Mouse (Mus musculus) left cerebral cortex, adult 11 months (tissue): Measurements from ENCODE around the gene Zfand3.
A peak's percentile ranks its signal among the peaks of the same experiment; 100 is the strongest.

Experiments used
- DNase-seq: peaks from one replicate; pipeline ENCODE4 v3.0.0; 2022; ENCODE audit warnings: low spot score

Gene Zfand3

DNA sequence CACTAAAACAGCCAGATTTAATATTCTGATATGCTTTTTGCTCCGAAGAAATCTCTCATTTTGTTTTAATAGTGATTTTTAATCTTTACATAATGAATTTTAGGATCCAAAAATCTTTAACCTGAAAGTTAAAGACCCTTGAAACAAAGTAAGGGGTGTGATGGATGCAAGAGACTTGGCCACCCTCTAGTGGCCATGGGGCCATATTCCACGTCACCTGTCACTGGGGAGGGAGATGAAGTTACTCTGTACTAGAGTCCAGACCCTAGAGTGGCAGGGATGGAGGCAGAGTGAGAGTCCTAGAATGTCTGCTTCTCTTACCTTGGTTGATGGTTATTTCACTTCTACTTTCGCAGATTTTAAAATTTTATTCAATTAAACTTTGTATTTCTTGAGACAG lies 100.8 kb downstream of the Zfand3 start:
- no peak for DNase-seq

DNA sequence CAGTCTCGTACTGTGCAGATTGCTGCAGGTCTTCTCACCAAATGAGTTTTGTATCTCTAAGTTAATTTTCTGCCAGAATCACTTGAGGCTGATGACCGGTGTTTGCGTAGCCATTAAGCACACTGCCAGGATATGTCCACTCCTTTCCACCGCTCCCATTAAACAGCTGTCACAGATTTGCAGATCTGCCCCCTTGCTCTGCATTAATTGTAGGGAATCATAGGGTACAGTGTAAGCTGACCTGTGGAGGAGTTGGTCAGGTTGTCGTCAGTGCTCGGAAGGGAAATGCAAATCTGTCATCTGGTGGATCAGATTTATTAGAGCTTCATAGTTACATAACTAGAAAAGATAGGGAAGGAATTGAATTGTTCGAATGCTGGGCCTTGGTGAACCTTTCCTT lies 106.1 kb downstream of the Zfand3 start:
- DNase-seq, result no peak

- DNase-seq, result no peak
Measured at GRCm38 (mm10) chr17:30111556-30111955, 107.0 kb downstream of the Zfand3 start.

DNA sequence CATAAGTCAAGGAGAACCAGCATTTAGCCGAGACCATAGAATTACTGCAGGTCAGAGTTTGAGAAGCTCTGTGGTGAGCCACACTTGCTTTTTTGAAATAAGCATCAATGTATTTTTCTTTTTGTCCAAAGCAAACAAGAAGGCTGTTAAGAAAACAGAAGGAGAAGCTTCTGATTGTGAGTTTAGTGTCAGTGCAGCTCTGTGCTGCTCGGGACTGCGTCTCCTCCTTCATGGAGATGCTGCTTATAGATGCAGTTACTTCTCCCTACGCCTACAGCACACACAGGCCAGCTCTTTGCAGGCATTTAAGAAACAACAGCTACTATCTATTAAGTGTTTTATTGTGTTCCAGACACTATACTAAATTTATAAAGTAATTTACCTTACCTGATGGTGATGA lies 107.5 kb downstream of the Zfand3 start:
- DNase-seq, result no peak

- no peak for DNase-seq
Measured at GRCm38 (mm10) chr17:30112555-30113305, 108.2 kb downstream of the Zfand3 start.

GRCm38 (mm10) chr17:30114761-30115160 lies 110.2 kb downstream of the Zfand3 start:
- DNase-seq, result no peak

DNA sequence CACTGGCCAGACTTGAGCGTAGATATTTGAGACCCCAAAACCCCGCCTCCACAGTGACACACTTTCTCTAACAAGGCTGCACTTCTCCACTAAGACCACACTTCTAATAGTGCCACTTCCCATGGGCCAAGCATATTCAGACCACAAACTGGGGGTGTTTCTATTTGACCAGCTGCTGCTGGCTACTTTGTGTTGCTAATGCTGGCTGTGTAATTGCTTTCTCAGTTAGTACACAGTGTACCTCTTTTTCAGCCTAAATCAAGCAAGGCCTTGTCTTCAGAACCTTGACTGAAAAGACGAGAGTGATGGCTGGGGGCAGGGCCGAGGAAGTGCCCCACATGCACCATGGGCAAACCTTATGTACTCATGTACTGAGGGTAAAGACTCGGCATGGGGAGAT lies 111.7 kb downstream of the Zfand3 start:
- peak; percentile 42 for DNase-seq

GRCm38 (mm10) chr17:30118036-30118435 lies 113.5 kb downstream of the Zfand3 start:
- no peak for DNase-seq

DNA sequence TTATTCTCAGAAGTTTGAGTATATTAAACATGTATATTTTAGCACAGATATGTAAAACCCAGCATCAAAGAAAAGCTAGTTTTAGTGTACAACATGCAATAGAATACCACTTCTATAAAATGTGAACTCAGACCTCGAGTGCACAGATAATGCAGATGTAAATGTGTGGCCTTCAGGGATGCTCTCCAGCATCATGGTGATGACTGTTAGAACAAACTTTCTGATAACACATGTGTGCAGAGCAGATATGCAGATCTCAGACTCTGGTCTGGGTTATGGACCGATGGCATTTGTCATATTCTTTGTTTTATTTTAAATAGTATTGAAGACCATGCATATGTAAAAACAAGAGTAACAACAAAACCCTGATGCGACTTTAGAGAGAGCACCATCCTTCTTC lies 117.7 kb downstream of the Zfand3 start:
- no peak for DNase-seq

- no peak for DNase-seq
Measured at GRCm38 (mm10) chr17:30128456-30128855, 123.9 kb downstream of the Zfand3 start.

- DNase-seq, result no peak
Measured at GRCm38 (mm10) chr17:30129220-30129619, 124.7 kb downstream of the Zfand3 start.

- DNase-seq, result no peak
Measured at GRCm38 (mm10) chr17:30130326-30130725, 125.8 kb downstream of the Zfand3 start.

DNA sequence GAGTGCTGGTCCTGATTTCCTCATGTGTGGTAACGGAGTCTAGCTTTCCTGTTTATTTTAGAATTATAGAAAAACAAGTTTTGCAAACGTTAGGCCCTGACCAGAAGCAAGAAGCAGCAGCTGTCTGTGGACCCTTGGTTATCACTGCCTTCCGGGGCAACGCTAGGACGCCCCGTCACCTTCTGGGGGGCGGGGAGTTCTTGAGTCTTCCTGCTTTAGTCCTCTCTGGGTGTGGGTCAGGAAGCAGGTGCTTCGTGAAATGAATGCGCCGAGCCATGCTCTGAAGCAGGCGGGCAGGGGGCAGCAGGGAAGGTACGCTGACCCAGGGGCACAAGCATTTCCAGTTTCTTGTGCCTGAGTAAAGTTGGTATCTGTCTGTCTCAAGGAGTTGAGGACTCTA lies 129.1 kb downstream of the Zfand3 start:
- no peak for DNase-seq

GRCm38 (mm10) chr17:30134955-30135735 lies 130.6 kb downstream of the Zfand3 start:
- DNase-seq, result peak; percentile 16

DNA sequence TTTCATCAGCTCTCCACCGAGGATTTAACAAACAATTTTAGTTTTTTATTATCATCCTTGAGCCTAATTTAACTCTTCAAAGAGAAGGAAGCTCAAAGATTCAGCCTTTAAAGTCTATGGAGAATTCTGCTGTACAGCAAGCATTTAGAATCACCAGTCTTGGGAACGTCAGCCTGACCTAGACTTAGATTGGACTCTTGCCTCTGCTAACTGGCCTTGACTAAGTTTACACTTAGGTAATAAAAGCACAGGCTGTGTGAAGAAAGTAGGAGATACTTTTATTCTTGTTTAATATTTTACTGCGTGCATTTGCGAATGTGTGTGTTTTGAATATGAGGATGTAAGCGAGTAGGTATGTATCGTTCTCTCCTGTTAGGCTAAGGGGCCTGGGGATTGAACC lies 131.4 kb downstream of the Zfand3 start:
- no peak for DNase-seq

- DNase-seq, result no peak
Measured at GRCm38 (mm10) chr17:30136684-30137083, 132.2 kb downstream of the Zfand3 start.

- no peak for DNase-seq
Measured at GRCm38 (mm10) chr17:30137115-30137514, 132.6 kb downstream of the Zfand3 start.

- DNase-seq, result no peak
Measured at GRCm38 (mm10) chr17:30144114-30144513, 139.6 kb downstream of the Zfand3 start.

GRCm38 (mm10) chr17:30145596-30146149 lies 141.1 kb downstream of the Zfand3 start:
- DNase-seq, result no peak

GRCm38 (mm10) chr17:30146555-30146954 lies 142.0 kb downstream of the Zfand3 start:
- no peak for DNase-seq

GRCm38 (mm10) chr17:30147897-30148296 lies 143.4 kb downstream of the Zfand3 start:
- no peak for DNase-seq

DNA sequence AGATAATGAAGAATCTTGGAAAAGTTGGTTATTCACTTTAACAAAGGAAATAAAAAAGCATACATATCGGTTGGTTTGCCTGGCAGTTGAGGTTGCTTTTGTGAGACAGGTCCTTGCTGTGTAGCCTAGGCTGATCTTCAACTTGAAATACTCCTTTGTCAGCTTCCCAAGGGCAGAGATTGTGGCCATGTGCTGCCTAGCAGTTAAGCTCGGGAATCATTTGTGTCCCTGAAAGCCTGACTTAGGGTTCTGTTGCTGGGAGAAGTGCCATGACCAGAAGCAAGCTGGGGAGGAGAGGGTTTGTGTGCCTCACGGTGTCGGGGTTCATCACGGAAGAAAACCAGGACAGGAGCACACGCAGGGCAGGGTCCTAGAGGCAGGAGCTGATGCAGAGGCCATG lies 143.8 kb downstream of the Zfand3 start:
- DNase-seq, result no peak

- no peak for DNase-seq
Measured at GRCm38 (mm10) chr17:30149911-30150310, 145.4 kb downstream of the Zfand3 start.
